Mouse (Mus musculus) stomach, embryonic 15.5 days (tissue): ENCODE measurements around the gene Ptrh1. TPM values are rescaled to one million over a fixed set of nuclear protein-coding genes. Genes with fewer than 3 reads are reported as not detected.
A peak's percentile ranks its signal among the peaks of the same experiment; 100 is the strongest.

Experiments used
- ATAC-seq: fragments of 200-750 bp; cut with Nextera tagmentation; 2 replicates; pipeline ENCODE4 v1.8.0; 2017; ENCODE audit warnings: low read depth, moderate number of reproducible peaks, moderate TSS enrichment; ENCODE audit not compliant: insufficient read depth, low FRiP score
- H3K27ac ChIP-seq: fragments of 300-500 bp; sonication (generic); 2 replicates; pipeline ENCODE4 v1.5.1; 2015; ENCODE audit warnings: mild to moderate bottlenecking, inconsistent platforms
- H3K27me3 ChIP-seq: fragments of 300-500 bp; sonication (generic); replicated peaks from 2 replicates; pipeline ENCODE4 v1.6.1; 2015; ENCODE audit warnings: inconsistent platforms
- H3K36me3 ChIP-seq: fragments of 300-500 bp; sonication (generic); 2 replicates; pipeline ENCODE4 v1.6.1; 2015; ENCODE audit warnings: inconsistent platforms
- H3K4me1 ChIP-seq: fragments of 300-500 bp; sonication (generic); 2 replicates; pipeline ENCODE4 v1.6.1; 2015; ENCODE audit warnings: inconsistent platforms
- H3K4me2 ChIP-seq: fragments of 300-500 bp; sonication (generic); 2 replicates; pipeline ENCODE4 v1.6.1; 2015; ENCODE audit warnings: mild to moderate bottlenecking, inconsistent platforms
- H3K4me3 ChIP-seq: fragments of 300-500 bp; sonication (generic); replicated peaks from 2 replicates; pipeline ENCODE4 v1.5.1; 2015; ENCODE audit warnings: inconsistent platforms
- H3K9ac ChIP-seq: fragments of 300-500 bp; sonication (generic); 2 replicates; pipeline ENCODE4 v1.6.1; 2015; ENCODE audit warnings: inconsistent platforms
- H3K9me3 ChIP-seq: fragments of 300-500 bp; sonication (generic); 2 replicates; pipeline ENCODE4 v1.6.1; 2016; ENCODE audit warnings: inconsistent platforms
- WGBS: fragments of 180-500 bp; shearing (Covaris S2); methylation state at CpG from one replicate; pipeline ENCODE4 v1.1.7; 2015; 5-methylcytosine and 5-hydroxymethylcytosine counted together
- polyA plus RNA-seq: library from polyadenylated mRNA; unstranded; fragments of >200 nt; fragmentation: Nextera tagmentation; extraction: Ambion mirVana; gene quantifications from 2 replicates; pipeline ENCODE4 v1.2.1, GENCODE M21; 2015

Ptrh1 gene
- polyA plus RNA-seq, 1 experiment from 2014 or later, result 4.4 TPM

- WGBS, result 15% methylated on average over 11 of the region's 11 CpGs
- Histone ChIP-seq H3K27me3 (peaks cover 15% of the 10 kb centered on the region), H3K36me3 (peaks cover 2% of the 10 kb centered on the region; the same call in 1 of the 2 replicates), H3K4me1 (peaks cover 13% of the 10 kb centered on the region), H3K9me3 (no peaks in the 10 kb centered on the region), H3K4me2 (peak within 1 kb of the TSS; percentile 89), H3K9ac (peak within 1 kb of the TSS; percentile 45; the same call in 1 of the 2 replicates), H3K4me3 (peak within 1 kb of the TSS; percentile 47), H3K27ac (no peak within 1 kb of the TSS)
- ATAC-seq, result no peak
Measured at GRCm38 (mm10) chr2:32740916-32741272, 34.7 kb upstream of the Ptrh1 start, which contains the start of gene 6330409D20Rik. Gene 6330409D20Rik (minus strand): TSS chr2:32741016.

- Histone ChIP-seq H3K4me1 (peaks cover 13% of the 10 kb centered on the region), H3K27ac (no peak overlapping the region), H3K4me3 (peak overlapping the region; percentile 47), H3K9me3 (no peaks in the 10 kb centered on the region), H3K27me3 (peaks cover 15% of the 10 kb centered on the region), H3K36me3 (peaks cover 5% of the 10 kb centered on the region; the same call in 1 of the 2 replicates), H3K9ac (peak overlapping the region; percentile 45; the same call in 1 of the 2 replicates), H3K4me2 (peak overlapping the region; percentile 89)
- WGBS, result 19% methylated on average over 43 of the region's 58 CpGs
- ATAC-seq, result peak; percentile 27; the same call in 1 of the 2 replicates
Measured at GRCm38 (mm10) chr2:32741273-32742172, 34.1 kb upstream of the Ptrh1 start.

- WGBS, result 25% methylated on average over 18 of the region's 18 CpGs
- Histone ChIP-seq H3K9me3 (no peaks in the 10 kb centered on the region), H3K4me1 (peaks cover 13% of the 10 kb centered on the region), H3K9ac (0 out of 2 replicates have a peak overlapping the region, but pooled peaks have one; percentile 45), H3K27me3 (peaks cover 15% of the 10 kb centered on the region), H3K27ac (no peak overlapping the region), H3K4me2 (peak overlapping the region; percentile 89), H3K36me3 (peaks cover 7% of the 10 kb centered on the region; the same call in 1 of the 2 replicates), H3K4me3 (peak overlapping the region; percentile 47; the same call in 1 of the 2 replicates)
- ATAC-seq, result peak; percentile 16; the same call in 1 of the 2 replicates
Measured at GRCm38 (mm10) chr2:32742173-32742531, 33.4 kb upstream of the Ptrh1 start.

- H3K4me2 ChIP-seq, result no peak overlapping the region
- peaks cover 9% of the 10 kb centered on the region; the same call in 1 of the 2 replicates for H3K36me3 ChIP-seq
- no peak overlapping the region for H3K27ac ChIP-seq
- 68% methylated on average over 15 of the region's 15 CpGs for WGBS
- H3K4me3 ChIP-seq, result no peak overlapping the region
- H3K4me1 ChIP-seq, result peaks cover 13% of the 10 kb centered on the region
- H3K9me3 ChIP-seq, result no peaks in the 10 kb centered on the region
- no peak overlapping the region for H3K9ac ChIP-seq
- ATAC-seq, result no peak
- peaks cover 15% of the 10 kb centered on the region for H3K27me3 ChIP-seq
Measured at GRCm38 (mm10) chr2:32744272-32744982, 31.2 kb upstream of the Ptrh1 start.

GRCm38 (mm10) chr2:32749082-32749481 is 26.5 kb upstream of the Ptrh1 start:
- Histone ChIP-seq H3K9me3 (no peaks in the 10 kb centered on the region), H3K4me1 (peaks cover 5% of the 10 kb centered on the region; the same call in 1 of the 2 replicates), H3K27me3 (no peaks in the 10 kb centered on the region), H3K4me3 (no peak overlapping the region), H3K9ac (no peak overlapping the region), H3K4me2 (no peak overlapping the region), H3K36me3 (peaks cover 16% of the 10 kb centered on the region; the same call in 1 of the 2 replicates), H3K27ac (no peak overlapping the region)
- ATAC-seq, result no peak
- 86% methylated on average over 16 of the region's 16 CpGs for WGBS

GRCm38 (mm10) chr2:32750199-32750598 is 25.4 kb upstream of the Ptrh1 start:
- no peak overlapping the region for H3K27ac ChIP-seq
- H3K4me2 ChIP-seq, result 0 out of 2 replicates have a peak overlapping the region, but pooled peaks have one; percentile 52
- H3K36me3 ChIP-seq, result peaks cover 23% of the 10 kb centered on the region; the same call in 1 of the 2 replicates
- 74% methylated on average over 7 of the region's 7 CpGs for WGBS
- no peaks in the 10 kb centered on the region for H3K9me3 ChIP-seq
- H3K9ac ChIP-seq, result no peak overlapping the region
- H3K4me1 ChIP-seq, result peaks cover 5% of the 10 kb centered on the region; the same call in 1 of the 2 replicates
- no peaks in the 10 kb centered on the region for H3K27me3 ChIP-seq
- ATAC-seq, result no peak
- H3K4me3 ChIP-seq, result no peak overlapping the region

GRCm38 (mm10) chr2:32750887-32751664 is 24.5 kb upstream of the Ptrh1 start:
- Histone ChIP-seq H3K4me3 (peak overlapping the region; percentile 38), H3K36me3 (peaks cover 19% of the 10 kb centered on the region; the same call in 1 of the 2 replicates), H3K27ac (peak overlapping the region; percentile 51; the same call in 1 of the 2 replicates), H3K27me3 (no peaks in the 10 kb centered on the region), H3K4me1 (peaks cover 5% of the 10 kb centered on the region; the same call in 1 of the 2 replicates), H3K9ac (no peak overlapping the region), H3K9me3 (no peaks in the 10 kb centered on the region), H3K4me2 (peak overlapping the region; percentile 52)
- 30% methylated on average over 31 of the region's 31 CpGs for whole genome bisulfite sequencing
- ATAC-seq, result peak; percentile 91

- Histone ChIP-seq H3K36me3 (0 out of 2 replicates have a peak, but pooled peaks cover 19% of the 10 kb centered on the region), H3K4me2 (peak overlapping the region; percentile 52), H3K9me3 (no peaks in the 10 kb centered on the region), H3K27me3 (no peaks in the 10 kb centered on the region), H3K4me3 (peak overlapping the region; percentile 38), H3K4me1 (peaks cover 5% of the 10 kb centered on the region; the same call in 1 of the 2 replicates), H3K27ac (peak overlapping the region; percentile 51; the same call in 1 of the 2 replicates), H3K9ac (0 out of 2 replicates have a peak overlapping the region, but pooled peaks have one; percentile 12)
- ATAC-seq, result no peak
- 40% methylated on average over 9 of the region's 10 CpGs for WGBS
Measured at GRCm38 (mm10) chr2:32751665-32752033, 23.9 kb upstream of the Ptrh1 start.

GRCm38 (mm10) chr2:32752181-32752580 is 23.4 kb upstream of the Ptrh1 start:
- H3K9me3 ChIP-seq, result no peaks in the 10 kb centered on the region
- H3K27ac ChIP-seq, result no peak overlapping the region
- ATAC-seq, result no peak
- H3K4me1 ChIP-seq, result peaks cover 5% of the 10 kb centered on the region; the same call in 1 of the 2 replicates
- H3K4me2 ChIP-seq, result peak overlapping the region; percentile 52; the same call in 1 of the 2 replicates
- WGBS, result 72% methylated on average over 10 of the region's 10 CpGs
- peak overlapping the region; percentile 38 for H3K4me3 ChIP-seq
- H3K27me3 ChIP-seq, result no peaks in the 10 kb centered on the region
- no peak overlapping the region for H3K9ac ChIP-seq
- H3K36me3 ChIP-seq, result 0 out of 2 replicates have a peak, but pooled peaks cover 16% of the 10 kb centered on the region

- H3K27ac ChIP-seq, result no peak overlapping the region
- 36% methylated on average over 6 of the region's 6 CpGs for WGBS
- H3K27me3 ChIP-seq, result no peaks in the 10 kb centered on the region
- ATAC-seq, result no peak
- no peaks in the 10 kb centered on the region; the same call in 1 of the 2 replicates for H3K4me1 ChIP-seq
- H3K4me2 ChIP-seq, result peak overlapping the region; percentile 30; the same call in 1 of the 2 replicates
- H3K9ac ChIP-seq, result no peak overlapping the region
- H3K36me3 ChIP-seq, result peaks cover 18% of the 10 kb centered on the region
- no peaks in the 10 kb centered on the region for H3K9me3 ChIP-seq
- H3K4me3 ChIP-seq, result no peak overlapping the region
Measured at GRCm38 (mm10) chr2:32756674-32757055, 18.9 kb upstream of the Ptrh1 start.
